Mouse (Mus musculus) lung, postnatal 0 days (tissue): ENCODE measurements at regions not wholly inside any gene's neighbourhood (a gene's known extent, or its start where the extent isn't known, plus 50 kb on each side); places are given as distances from the start of the nearest gene placed in this dataset.

ENCODE experiments used
- CTCF ChIP-seq: IDR thresholded peaks from 2 replicates; pipeline ENCODE4 v1.5.1; 2016; ENCODE audit warnings: antibody characterized with exemption, mild to moderate bottlenecking
- EP300 ChIP-seq: IDR thresholded peaks from 2 replicates; pipeline ENCODE4 v1.6.1; 2016; ENCODE audit warnings: antibody characterized with exemption, mild to moderate bottlenecking, control low read depth

DNA sequence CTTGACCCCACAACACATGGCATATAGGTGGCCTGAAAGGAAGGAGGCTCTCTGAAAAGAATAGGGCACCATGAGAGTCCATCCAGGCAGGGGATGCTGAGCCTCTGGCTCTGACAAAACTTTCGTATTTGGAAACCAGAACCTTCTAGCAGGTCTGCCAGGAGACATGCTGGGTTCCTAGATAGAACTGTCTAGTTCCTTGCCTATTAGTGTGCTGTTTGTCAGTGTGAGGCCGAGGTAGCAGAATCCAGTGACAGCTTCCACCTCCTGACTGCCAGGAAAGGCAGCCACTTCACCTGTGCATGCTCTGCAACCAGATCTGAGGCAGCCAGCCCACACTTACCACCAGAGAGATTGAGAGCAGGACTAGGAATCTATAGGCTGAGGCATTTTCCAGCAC is 245.4 kb upstream of the 9630041A04Rik start:
- no peak for TF ChIP-seq CTCF
- no peak for TF ChIP-seq EP300
